Mouse (Mus musculus): ENCODE results near the gene Olfr1085. TPM values are rescaled to one million over a fixed set of nuclear protein-coding genes. Genes with fewer than 3 reads are reported as not detected.
"Not testable (repeated sequence)": the region's sequence is repeated elsewhere in the genome, so short reads cannot be mapped to it uniquely, and the experiment has no call there.

Gene Olfr1085
- total RNA-seq (2021) = not detected

GRCm38 (mm10) chr2:86661919-86662318 is at the start of gene Olfr1085:
TSS of gene Olfr1085 (minus strand) at chr2:86662019.
- no peak for DNase-seq

GRCm38 (mm10) chr2:86698295-86698694 is 36.5 kb upstream of the Olfr1085 start, which contains the start of gene Olfr1087:
TSS of gene Olfr1087 (minus strand) at chr2:86698395.
- DNase-seq = no peak

- DNase-seq = no peak
These were observed 18.2 kb upstream of the Olfr1085 start, which contains the start of gene Olfr1086 for GRCm38 (mm10) chr2:86679992-86680391. TSS of gene Olfr1086 (minus strand) at chr2:86680092.

GRCm38 (mm10) chr2:86639625-86640024 is 22.2 kb downstream of the Olfr1085 start, which contains the start of gene Olfr1084:
TSS of gene Olfr1084 (minus strand) at chr2:86639725.
- not testable (repeated sequence) for DNase-seq

Other genes with a start within 250 kb of the Olfr1085 start
- not detected for gene Olfr1061, start 248.0 kb downstream of the Olfr1085 start, total RNA-seq (2021)
- not detected for gene Olfr1062, start 235.3 kb downstream of the Olfr1085 start, total RNA-seq (2021)
- gene Olfr1065, start 211.4 kb downstream of the Olfr1085 start, total RNA-seq (2021) = not detected
- not detected for gene Olfr1066, start 205.8 kb downstream of the Olfr1085 start, total RNA-seq (2021)
- not detected for gene Olfr228, start 174.6 kb downstream of the Olfr1085 start, total RNA-seq (2021)
- not detected for gene Olfr1076, start 153.6 kb downstream of the Olfr1085 start, total RNA-seq (2021)
- not detected for gene Olfr1079, start 119.5 kb downstream of the Olfr1085 start, total RNA-seq (2021)
- gene Olfr1080, start 103.8 kb downstream of the Olfr1085 start, total RNA-seq (2021) = not detected
- not detected for gene Olfr1082, start 63.1 kb downstream of the Olfr1085 start, total RNA-seq (2021)
- gene Olfr1084, start 22.3 kb downstream of the Olfr1085 start, total RNA-seq (2021) = not detected
- gene Olfr1086, start 18.1 kb upstream of the Olfr1085 start, total RNA-seq (2021) = not detected
- gene Olfr1087, start 36.4 kb upstream of the Olfr1085 start, total RNA-seq (2021) = not detected
- not detected for gene Olfr1089, start 71.7 kb upstream of the Olfr1085 start, total RNA-seq (2021)
- gene Olfr1090, start 97.0 kb upstream of the Olfr1085 start, total RNA-seq (2021) = not detected
- not detected for gene Olfr1093, start 120.5 kb upstream of the Olfr1085 start, total RNA-seq (2021)
- not detected for gene Olfr141, start 148.0 kb upstream of the Olfr1085 start, total RNA-seq (2021)
- gene Olfr1094, start 162.6 kb upstream of the Olfr1085 start, total RNA-seq (2021) = not detected
- not detected for gene Olfr1095, start 189.7 kb upstream of the Olfr1085 start, total RNA-seq (2021)
- gene Gm13723, start 212.8 kb upstream of the Olfr1085 start, total RNA-seq (2021) = not detected
- not detected for gene Olfr1097, start 230.2 kb upstream of the Olfr1085 start, total RNA-seq (2021)